Mouse (Mus musculus): ENCODE results near the gene Sorcs1.

- TF ChIP-seq CTCF (IDR thresholded peaks at IDR 0.05; ENCODE audit: control insufficient read depth, insufficient read depth, insufficient read length) (no peak), MYOG (IDR thresholded peaks at IDR 0.05; ENCODE audit: control insufficient read depth, extremely low read depth, insufficient read length) (no peak), CEBPB (IDR thresholded peaks at IDR 0.05; ENCODE audit: low read depth) (no peak), USF1 (IDR thresholded peaks at IDR 0.05; ENCODE audit: low read depth) (no peak), MYOD1 (IDR thresholded peaks at IDR 0.05; ENCODE audit: control insufficient read depth, insufficient read length, low read depth) (no peak), MAX (IDR thresholded peaks at IDR 0.05) (no peak)
Observed at GRCm38 (mm10) chr19:50676578-50677524, 1.6 kb downstream of the Sorcs1 start.

Measured in C2C12 (cell line).